Mouse (Mus musculus): ENCODE results near the gene Nup188. TPM values are rescaled to one million over a fixed set of nuclear protein-coding genes. Genes with fewer than 3 reads are reported as not detected.

The Nup188 gene
- total and polyA plus RNA-seq, 2 experiments from 2014 or later = 14.1 to 29.3 TPM

GRCm38 (mm10) chr2:30250166-30251128 is 35.8 kb upstream of the Nup188 start:
- Histone ChIP-seq H3K4me2 (ENCODE audit: low read depth) (no peak overlapping the region), H3K36me3 (ENCODE audit: insufficient read depth) (peaks cover 45% of the 10 kb centered on the region)

GRCm38 (mm10) chr2:30251417-30252104 is 34.6 kb upstream of the Nup188 start:
- no peak for ATAC-seq
- no peak for TF ChIP-seq CTCF (IDR thresholded peaks at IDR 0.05; ENCODE audit: low read depth)
- Histone ChIP-seq H3K4me2 (ENCODE audit: low read depth) (no peak overlapping the region), H3K27me3 (ENCODE audit: insufficient read depth, low read length) (no peaks in the 10 kb centered on the region), H3K9ac (no peak overlapping the region), H3K27ac (ENCODE audit: low read depth, low read length) (no peak overlapping the region), H3K36me3 (ENCODE audit: insufficient read depth) (peaks cover 56% of the 10 kb centered on the region), H3K4me3 (ENCODE audit: low read depth, low read length) (no peak overlapping the region), H3K9me3 (ENCODE audit: low read length) (no peaks in the 10 kb centered on the region), H3K4me1 (ENCODE audit: insufficient read depth) (no peaks in the 10 kb centered on the region)
- DNase-seq = no peak
- WGBS = 87% methylated on average over 5 of the region's 5 CpGs

More at GRCm38 (mm10) chr2:30250166-30251128, 35.8 kb upstream of the Nup188 start:
- no peak for ATAC-seq
- no peak overlapping the region for H3K27ac ChIP-seq (ENCODE audit: low read depth, low read length)
- no peak for DNase-seq
- H3K27me3 ChIP-seq (ENCODE audit: insufficient read depth, low read length) = no peaks in the 10 kb centered on the region
- no peak overlapping the region for H3K9ac ChIP-seq
- no peaks in the 10 kb centered on the region for H3K9me3 ChIP-seq (ENCODE audit: low read length)
- TF ChIP-seq CTCF (IDR thresholded peaks at IDR 0.05; ENCODE audit: low read depth) = no peak
- 89% methylated on average over 10 of the region's 10 CpGs for WGBS
- no peaks in the 10 kb centered on the region for H3K4me1 ChIP-seq (ENCODE audit: insufficient read depth)
- H3K4me3 ChIP-seq (ENCODE audit: low read depth, low read length) = no peak overlapping the region

- no peak for TF ChIP-seq CTCF (IDR thresholded peaks at IDR 0.05; ENCODE audit: low read depth)
- no peak overlapping the region for H3K4me2 ChIP-seq (ENCODE audit: low read depth)
- ATAC-seq (no peak), DNase-seq (no peak)
- no peaks in the 10 kb centered on the region for H3K4me1 ChIP-seq (ENCODE audit: insufficient read depth)
- H3K27me3 ChIP-seq (ENCODE audit: insufficient read depth, low read length) = no peaks in the 10 kb centered on the region
- 82% methylated on average over 3 of the region's 3 CpGs for WGBS
- H3K27ac ChIP-seq (ENCODE audit: low read depth, low read length) = no peak overlapping the region
- no peaks in the 10 kb centered on the region for H3K9me3 ChIP-seq (ENCODE audit: low read length)
- peaks cover 66% of the 10 kb centered on the region for H3K36me3 ChIP-seq (ENCODE audit: insufficient read depth)
- no peak overlapping the region for H3K4me3 ChIP-seq (ENCODE audit: low read depth, low read length)
- no peak overlapping the region for H3K9ac ChIP-seq
Measured at GRCm38 (mm10) chr2:30252521-30252920, 33.7 kb upstream of the Nup188 start.

- H3K9ac ChIP-seq = no peak overlapping the region
- WGBS = 85% methylated on average over 5 of the region's 5 CpGs
- no peak overlapping the region for H3K27ac ChIP-seq (ENCODE audit: low read depth, low read length)
- no peak for TF ChIP-seq CTCF (IDR thresholded peaks at IDR 0.05; ENCODE audit: low read depth)
- no peaks in the 10 kb centered on the region for H3K9me3 ChIP-seq (ENCODE audit: low read length)
- no peak overlapping the region for H3K4me2 ChIP-seq (ENCODE audit: low read depth)
- ATAC-seq = no peak
- peaks cover 71% of the 10 kb centered on the region for H3K36me3 ChIP-seq (ENCODE audit: insufficient read depth)
- H3K27me3 ChIP-seq (ENCODE audit: insufficient read depth, low read length) = no peaks in the 10 kb centered on the region
- H3K4me1 ChIP-seq (ENCODE audit: insufficient read depth) = no peaks in the 10 kb centered on the region
- DNase-seq = no peak
- no peak overlapping the region for H3K4me3 ChIP-seq (ENCODE audit: low read depth, low read length)
Measured at GRCm38 (mm10) chr2:30253809-30254208, 32.4 kb upstream of the Nup188 start.

- no peak overlapping the region for H3K4me2 ChIP-seq (ENCODE audit: low read depth)
- no peak for DNase-seq
- no peak for ATAC-seq
- no peak for TF ChIP-seq CTCF (IDR thresholded peaks at IDR 0.05; ENCODE audit: low read depth)
- H3K27ac ChIP-seq (ENCODE audit: low read depth, low read length) = no peak overlapping the region
- WGBS = 97% methylated on average over 42 of the region's 42 CpGs
- H3K36me3 ChIP-seq (ENCODE audit: insufficient read depth) = peaks cover 65% of the 10 kb centered on the region
- no peaks in the 10 kb centered on the region for H3K9me3 ChIP-seq (ENCODE audit: low read length)
- no peaks in the 10 kb centered on the region for H3K4me1 ChIP-seq (ENCODE audit: insufficient read depth)
- no peaks in the 10 kb centered on the region for H3K27me3 ChIP-seq (ENCODE audit: insufficient read depth, low read length)
- no peak overlapping the region for H3K9ac ChIP-seq
- no peak overlapping the region for H3K4me3 ChIP-seq (ENCODE audit: low read depth, low read length)
Measured at GRCm38 (mm10) chr2:30255631-30256395, 30.4 kb upstream of the Nup188 start.

- Histone ChIP-seq H3K4me2 (ENCODE audit: low read depth) (no peak overlapping the region), H3K9me3 (ENCODE audit: low read length) (no peaks in the 10 kb centered on the region), H3K36me3 (ENCODE audit: insufficient read depth) (peaks cover 67% of the 10 kb centered on the region), H3K27ac (ENCODE audit: low read depth, low read length) (no peak overlapping the region), H3K9ac (no peak overlapping the region), H3K27me3 (ENCODE audit: insufficient read depth, low read length) (no peaks in the 10 kb centered on the region), H3K4me3 (ENCODE audit: low read depth, low read length) (no peak overlapping the region), H3K4me1 (ENCODE audit: insufficient read depth) (no peaks in the 10 kb centered on the region)
- 97% methylated on average over 30 of the region's 30 CpGs for WGBS
- no peak for TF ChIP-seq CTCF (IDR thresholded peaks at IDR 0.05; ENCODE audit: low read depth)
- DNase-seq = no peak
- ATAC-seq = no peak
Measured at GRCm38 (mm10) chr2:30256616-30257350, 29.4 kb upstream of the Nup188 start.
